Mouse (Mus musculus) ovary, postnatal 14 days (tissue): Measurements from ENCODE around the gene Coa7.
"Not testable (repeated sequence)": the region's sequence is repeated elsewhere in the genome, so short reads cannot be mapped to it uniquely, and the experiment has no call there.

ENCODE experiments used
- DNase-seq: peaks from one replicate; pipeline ENCODE4 v3.0.0; 2022; ENCODE audit warnings: low spot score

Gene Coa7

GRCm38 (mm10) chr4:108344631-108345083 lies 16.7 kb downstream of the Coa7 start:
- no peak for DNase-seq

GRCm38 (mm10) chr4:108345826-108346225 lies 17.9 kb downstream of the Coa7 start:
- DNase-seq, result no peak

- no peak for DNase-seq
These were observed 19.2 kb downstream of the Coa7 start for GRCm38 (mm10) chr4:108347111-108347510.

- no peak for DNase-seq
These were observed 20.4 kb downstream of the Coa7 start for GRCm38 (mm10) chr4:108348256-108348875.

GRCm38 (mm10) chr4:108349064-108349463 lies 21.1 kb downstream of the Coa7 start:
- DNase-seq, result no peak

- DNase-seq, result no peak
These were observed 22.1 kb downstream of the Coa7 start for GRCm38 (mm10) chr4:108349836-108350547.

DNA sequence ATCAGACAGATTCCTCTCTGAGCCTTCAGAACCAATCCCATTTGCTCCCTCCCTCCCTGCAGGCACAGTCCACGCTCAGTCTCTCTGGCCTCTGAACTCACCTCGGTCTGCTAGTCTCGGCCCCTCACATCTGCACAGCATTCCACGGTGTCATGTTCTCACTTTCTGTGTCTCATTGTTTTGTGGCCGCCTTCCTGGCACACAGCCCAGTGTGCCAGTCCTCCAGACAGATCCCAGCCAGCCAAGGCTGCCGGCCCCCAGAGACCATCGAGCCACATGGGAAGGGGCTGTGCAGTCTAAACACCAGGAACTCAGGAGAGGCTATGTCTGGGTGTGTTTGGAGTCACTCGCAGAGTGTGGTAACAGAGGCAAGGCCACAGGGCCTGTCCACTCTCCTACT lies 22.9 kb downstream of the Coa7 start:
- DNase-seq, result peak; percentile 42

GRCm38 (mm10) chr4:108353591-108353990 lies 25.7 kb downstream of the Coa7 start:
- DNase-seq, result not testable (repeated sequence)

DNA sequence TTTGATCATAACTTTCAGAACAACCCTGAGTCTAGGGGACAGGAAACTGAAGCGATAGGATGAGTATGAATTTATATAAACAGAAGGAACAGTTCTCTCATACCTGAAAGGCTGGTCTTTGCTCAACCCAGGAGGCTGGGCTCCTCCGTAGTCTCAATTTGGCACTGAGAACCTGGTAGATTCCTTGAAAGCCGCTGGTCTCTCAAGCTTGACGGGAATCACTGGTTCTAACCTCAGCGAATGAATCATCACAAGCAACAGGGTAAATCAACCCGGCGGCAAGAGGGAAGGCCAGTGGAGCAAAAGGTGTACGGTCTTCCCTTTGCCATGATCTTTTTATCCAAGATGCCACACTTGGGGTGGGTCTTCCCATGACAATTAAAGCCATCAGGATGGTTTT lies 29.5 kb downstream of the Coa7 start:
- DNase-seq, result no peak

- DNase-seq, result no peak
These were observed 30.6 kb downstream of the Coa7 start for GRCm38 (mm10) chr4:108358498-108358897.

GRCm38 (mm10) chr4:108360136-108361055 lies 32.5 kb downstream of the Coa7 start:
- DNase-seq, result peak; percentile 52

- no peak for DNase-seq
These were observed 34.7 kb downstream of the Coa7 start for GRCm38 (mm10) chr4:108362321-108363261.

DNA sequence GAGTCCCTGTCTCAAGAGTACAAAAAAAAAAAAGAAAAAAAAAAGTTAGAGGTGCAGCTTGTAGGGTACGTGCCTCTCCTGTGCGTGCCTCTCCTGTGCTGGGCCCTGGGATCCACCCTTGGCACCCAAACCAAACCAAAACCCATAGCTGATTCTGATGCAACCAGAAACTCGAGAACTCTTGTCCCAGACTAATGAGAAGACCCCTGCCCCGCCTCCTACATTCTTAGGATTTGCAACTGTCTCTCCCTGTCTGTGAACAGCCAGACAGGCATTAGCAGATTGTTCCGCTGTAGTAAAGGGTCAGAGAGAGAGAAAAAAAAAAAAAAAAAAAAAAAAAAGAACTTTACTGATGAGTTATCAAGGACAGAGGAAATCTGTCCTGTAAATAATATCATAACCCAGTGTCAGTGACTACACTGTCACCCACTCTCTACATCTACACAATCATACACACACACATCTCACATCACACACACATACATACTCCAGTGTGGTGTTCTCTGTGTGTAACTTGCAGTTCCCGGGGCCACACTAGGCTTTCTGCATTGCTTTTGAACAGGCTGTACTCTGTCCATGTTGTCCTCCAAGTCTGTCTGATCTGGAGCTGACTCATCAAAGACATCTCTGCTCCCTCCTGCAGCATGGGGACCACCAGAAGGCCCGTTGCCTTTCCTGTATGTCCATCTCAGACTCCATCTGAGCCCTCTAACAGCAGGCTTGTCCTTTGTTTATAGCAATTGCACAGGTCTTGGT lies 35.6 kb downstream of the Coa7 start:
- DNase-seq, result no peak

GRCm38 (mm10) chr4:108364111-108364476 lies 36.2 kb downstream of the Coa7 start:
- no peak for DNase-seq

DNA sequence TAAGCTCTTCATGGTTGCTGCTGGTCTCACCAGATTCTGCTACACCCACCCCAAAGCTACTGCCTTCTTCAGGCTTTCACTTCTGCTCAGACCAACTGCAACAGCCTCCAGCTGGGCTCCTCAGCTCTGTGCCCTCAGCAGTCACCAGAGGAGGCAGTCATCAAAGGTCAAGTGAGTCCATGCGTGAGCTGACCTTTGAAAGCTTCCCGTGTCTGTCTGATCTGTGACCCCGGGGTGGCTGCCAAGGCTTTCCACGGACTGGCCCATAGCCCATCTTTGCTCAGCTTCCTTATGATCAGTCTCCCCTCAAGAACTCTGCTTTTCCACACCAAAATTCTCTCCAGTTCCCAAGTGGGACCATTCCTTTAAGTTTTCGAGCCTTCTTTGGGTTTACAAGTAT lies 41.3 kb downstream of the Coa7 start:
- DNase-seq, result no peak

DNA sequence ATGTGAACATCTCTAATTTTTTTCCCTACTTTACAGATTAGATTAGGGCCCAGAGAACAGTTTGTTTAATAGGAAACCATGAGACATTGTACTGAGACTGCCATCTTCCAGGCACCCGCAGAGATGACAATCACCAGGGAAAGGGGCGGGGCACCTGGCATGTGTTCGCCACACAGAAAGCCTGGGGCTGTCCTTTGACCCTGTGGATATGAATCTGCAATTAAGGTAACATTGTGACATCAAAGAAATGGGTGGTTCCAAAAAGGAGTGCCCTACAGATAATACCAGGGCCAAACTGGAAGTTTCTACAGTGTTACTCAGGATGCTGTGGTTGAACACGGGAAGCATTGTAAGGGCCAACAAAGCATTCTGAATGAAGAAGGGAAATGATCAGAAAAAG lies 42.5 kb downstream of the Coa7 start:
- no peak for DNase-seq

DNA sequence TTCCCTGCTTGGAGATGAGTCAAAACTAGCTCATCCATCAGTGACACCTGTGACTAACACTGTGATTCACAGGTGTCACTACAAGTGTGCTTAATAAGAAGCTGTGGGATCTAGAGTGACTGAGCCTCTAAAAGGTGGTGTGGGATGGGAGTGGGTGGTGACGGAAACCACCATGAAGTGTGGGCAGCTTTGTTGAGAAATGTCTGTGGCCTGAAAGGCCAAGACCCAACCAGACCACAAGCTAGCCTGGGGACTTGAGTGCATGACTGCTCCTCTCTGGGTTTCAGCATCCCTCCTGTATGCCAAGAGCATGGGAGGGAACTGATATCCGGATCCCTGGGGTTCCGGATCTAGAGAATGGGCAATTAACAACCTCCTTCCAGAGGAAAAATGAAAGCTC lies 43.5 kb downstream of the Coa7 start:
- DNase-seq, result no peak

GRCm38 (mm10) chr4:108372166-108372565 lies 44.2 kb downstream of the Coa7 start:
- DNase-seq, result no peak

DNA sequence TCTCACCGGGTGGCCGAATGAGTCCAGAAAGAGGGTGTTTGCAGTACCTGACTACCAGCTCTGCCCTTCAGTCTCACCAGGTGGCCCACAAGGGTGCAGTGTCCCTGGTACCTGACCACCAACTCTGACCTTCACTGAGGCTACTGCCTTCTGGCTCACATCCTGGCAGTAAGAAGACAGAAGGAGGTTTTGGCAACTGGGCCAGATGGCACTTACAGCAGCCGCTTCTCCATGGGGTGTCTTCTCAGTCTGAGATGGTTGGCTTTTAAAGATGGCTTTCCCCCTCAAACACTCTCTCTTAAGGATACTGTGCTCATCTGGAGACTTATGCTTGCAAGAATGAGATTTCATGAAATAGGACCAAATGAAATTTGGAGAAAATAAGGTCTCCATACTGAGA lies 51.5 kb downstream of the Coa7 start:
- no peak for DNase-seq

DNA sequence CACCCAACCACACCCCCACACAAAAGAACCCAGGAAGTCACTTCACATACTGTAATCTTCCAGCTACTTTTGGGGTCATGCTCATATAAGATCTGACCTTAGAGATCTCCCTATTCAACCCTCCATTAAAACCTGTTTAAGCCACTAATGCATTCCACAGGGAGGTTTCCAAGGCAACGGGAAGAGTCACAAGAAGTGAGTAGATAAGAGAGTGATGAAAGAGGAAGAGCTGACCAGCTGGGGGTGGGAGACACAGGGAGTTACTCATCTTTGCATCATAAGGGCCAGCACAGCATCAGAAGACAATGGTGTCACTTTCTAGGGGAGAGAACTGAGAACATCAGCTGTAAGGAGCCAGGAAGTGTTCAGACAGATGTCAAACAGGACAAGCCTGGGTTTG lies 52.2 kb downstream of the Coa7 start:
- no peak for DNase-seq

GRCm38 (mm10) chr4:108383183-108383714 lies 55.3 kb downstream of the Coa7 start, which contains the start of gene Shisal2a:
Shisal2a (minus strand) TSS chr4:108383349.
- no peak for DNase-seq
